Mouse (Mus musculus) embryonic facial prominence, embryonic 10.5 days (tissue): ENCODE results near the gene Rabgef1. TPM values are rescaled to one million over a fixed set of nuclear protein-coding genes. Genes with fewer than 3 reads are reported as not detected.

Experiments used
- DNase-seq: peaks from one replicate; pipeline ENCODE4 v3.0.0-alpha.2; 2017; ENCODE audit warnings: low spot score
- H3K27ac ChIP-seq: fragments of 300-500 bp; sonication (generic); replicated peaks from 2 replicates; pipeline ENCODE4 v1.5.1; 2016; ENCODE audit warnings: mild to moderate bottlenecking
- H3K27me3 ChIP-seq: fragments of 300-500 bp; sonication (generic); replicated peaks from 2 replicates; pipeline ENCODE4 v1.6.1; 2016; ENCODE audit warnings: low read depth, mild to moderate bottlenecking; ENCODE audit not compliant: poor library complexity, severe bottlenecking
- H3K36me3 ChIP-seq: fragments of 300-500 bp; sonication (generic); replicated peaks from 2 replicates; pipeline ENCODE4 v1.6.1; 2016; ENCODE audit warnings: mild to moderate bottlenecking, moderate library complexity
- H3K4me1 ChIP-seq: fragments of 300-500 bp; sonication (generic); 2 replicates; pipeline ENCODE4 v1.6.1; 2016
- H3K4me3 ChIP-seq: fragments of 300-500 bp; sonication (generic); 2 replicates; pipeline ENCODE4 v1.5.1; 2016; ENCODE audit warnings: mild to moderate bottlenecking, moderate library complexity
- H3K9me3 ChIP-seq: fragments of 300-500 bp; sonication (generic); 2 replicates; pipeline ENCODE4 v1.6.1; 2016; ENCODE audit warnings: mild to moderate bottlenecking
- WGBS: fragments of 180-500 bp; shearing (Covaris S2); methylation state at CpG from one replicate; pipeline ENCODE4 v1.1.7; 2016; 5-methylcytosine and 5-hydroxymethylcytosine counted together
- polyA plus RNA-seq: library from polyadenylated mRNA; unstranded; fragments of >200 nt; fragmentation: Nextera tagmentation; extraction: Ambion mirVana; gene quantifications from 2 replicates; pipeline ENCODE4 v1.2.1, GENCODE M21; 2016

The Rabgef1 gene
- 26.2 and 27.2 TPM in 2 replicates for polyA plus RNA-seq

- no peaks in the 10 kb centered on the region for H3K9me3 ChIP-seq
- H3K27me3 ChIP-seq = no peaks in the 10 kb centered on the region
- peak within 1 kb of the TSS; percentile 91 for H3K27ac ChIP-seq
- H3K4me3 ChIP-seq = peak within 1 kb of the TSS; percentile 96
- peak; percentile 96 for DNase-seq
- H3K4me1 ChIP-seq = peaks cover 27% of the 10 kb centered on the region
- WGBS = under 1% methylated on average over 62 of the region's 62 CpGs
- H3K36me3 ChIP-seq = no peaks in the 10 kb centered on the region
Measured at GRCm38 (mm10) chr5:130171423-130171954, at the start of gene Rabgef1. TSS of gene Rabgef1 (plus strand) at chr5:130171798.

- WGBS = 92% methylated on average over 2 of the region's 2 CpGs
- Histone ChIP-seq H3K27ac (no peak overlapping the region), H3K9me3 (no peaks in the 10 kb centered on the region), H3K27me3 (no peaks in the 10 kb centered on the region), H3K4me3 (no peak overlapping the region), H3K36me3 (peaks cover 26% of the 10 kb centered on the region), H3K4me1 (peaks cover 14% of the 10 kb centered on the region)
- DNase-seq = no peak
Measured at GRCm38 (mm10) chr5:130122355-130122754, 49.2 kb upstream of the Rabgef1 start.

- no peak overlapping the region for H3K4me3 ChIP-seq
- 80% methylated on average over 5 of the region's 5 CpGs for WGBS
- no peak overlapping the region for H3K27ac ChIP-seq
- no peak for DNase-seq
- peaks cover 24% of the 10 kb centered on the region for H3K36me3 ChIP-seq
- no peaks in the 10 kb centered on the region for H3K9me3 ChIP-seq
- peaks cover 20% of the 10 kb centered on the region for H3K4me1 ChIP-seq
- H3K27me3 ChIP-seq = no peaks in the 10 kb centered on the region
Measured at GRCm38 (mm10) chr5:130124271-130124670, 47.3 kb upstream of the Rabgef1 start.

GRCm38 (mm10) chr5:130128686-130129523, 42.7 kb upstream of the Rabgef1 start:
- WGBS = 69% methylated on average over 11 of the region's 11 CpGs
- H3K27me3 ChIP-seq = no peaks in the 10 kb centered on the region
- H3K4me1 ChIP-seq = peaks cover 7% of the 10 kb centered on the region; the same call in 1 of the 2 replicates
- H3K36me3 ChIP-seq = peaks cover 33% of the 10 kb centered on the region
- no peak for DNase-seq
- H3K27ac ChIP-seq = no peak overlapping the region
- H3K4me3 ChIP-seq = no peak overlapping the region
- H3K9me3 ChIP-seq = no peaks in the 10 kb centered on the region

- no peaks in the 10 kb centered on the region for H3K27me3 ChIP-seq
- WGBS = 83% methylated on average over 5 of the region's 5 CpGs
- no peak overlapping the region for H3K27ac ChIP-seq
- no peak overlapping the region for H3K4me3 ChIP-seq
- H3K9me3 ChIP-seq = no peaks in the 10 kb centered on the region
- peaks cover 35% of the 10 kb centered on the region for H3K36me3 ChIP-seq
- DNase-seq = no peak
- peaks cover 7% of the 10 kb centered on the region; the same call in 1 of the 2 replicates for H3K4me1 ChIP-seq
Measured at GRCm38 (mm10) chr5:130129524-130129793, 42.1 kb upstream of the Rabgef1 start.

- H3K4me1 ChIP-seq = no peaks in the 10 kb centered on the region
- WGBS = 93% methylated on average over 13 of the region's 13 CpGs
- no peaks in the 10 kb centered on the region for H3K27me3 ChIP-seq
Measured at GRCm38 (mm10) chr5:130136597-130136996, 35.0 kb upstream of the Rabgef1 start.

GRCm38 (mm10) chr5:130139393-130139792, 32.2 kb upstream of the Rabgef1 start:
- no peaks in the 10 kb centered on the region for H3K9me3 ChIP-seq
- peaks cover 11% of the 10 kb centered on the region for H3K4me1 ChIP-seq
- peaks cover 26% of the 10 kb centered on the region for H3K36me3 ChIP-seq
- peak; percentile 78 for DNase-seq
- 33% methylated on average over 8 of the region's 8 CpGs for WGBS
- peaks cover 6% of the 10 kb centered on the region; the same call in 1 of the 2 replicates for H3K27me3 ChIP-seq
- no peak overlapping the region for H3K4me3 ChIP-seq
- no peak overlapping the region for H3K27ac ChIP-seq

More at GRCm38 (mm10) chr5:130136597-130136996, 35.0 kb upstream of the Rabgef1 start:
- H3K27ac ChIP-seq = no peak overlapping the region
- H3K4me3 ChIP-seq = no peak overlapping the region
- DNase-seq = no peak
- no peaks in the 10 kb centered on the region for H3K9me3 ChIP-seq
- H3K36me3 ChIP-seq = peaks cover 32% of the 10 kb centered on the region

GRCm38 (mm10) chr5:130141138-130141537, 30.5 kb upstream of the Rabgef1 start:
- Histone ChIP-seq H3K4me3 (no peak overlapping the region), H3K4me1 (peaks cover 21% of the 10 kb centered on the region), H3K9me3 (no peaks in the 10 kb centered on the region), H3K27me3 (peaks cover 6% of the 10 kb centered on the region), H3K27ac (no peak overlapping the region), H3K36me3 (peaks cover 10% of the 10 kb centered on the region)
- no peak for DNase-seq
- WGBS = 87% methylated on average over 5 of the region's 5 CpGs

- no peak for DNase-seq
- Histone ChIP-seq H3K9me3 (no peaks in the 10 kb centered on the region), H3K4me1 (peaks cover 21% of the 10 kb centered on the region), H3K4me3 (no peak overlapping the region), H3K27ac (no peak overlapping the region), H3K27me3 (peaks cover 6% of the 10 kb centered on the region), H3K36me3 (peaks cover under 1% of the 10 kb centered on the region)
- 59% methylated on average over 4 of the region's 4 CpGs for WGBS
Measured at GRCm38 (mm10) chr5:130142041-130142440, 29.6 kb upstream of the Rabgef1 start.

- no peaks in the 10 kb centered on the region for H3K9me3 ChIP-seq
- H3K4me1 ChIP-seq = peaks cover 21% of the 10 kb centered on the region
- 90% methylated on average over 7 of the region's 7 CpGs for WGBS
- DNase-seq = no peak
- H3K4me3 ChIP-seq = no peak overlapping the region
- no peak overlapping the region for H3K27ac ChIP-seq
- H3K36me3 ChIP-seq = 0 out of 2 replicates have a peak, but pooled peaks cover 3% of the 10 kb centered on the region
- H3K27me3 ChIP-seq = peaks cover 6% of the 10 kb centered on the region
Measured at GRCm38 (mm10) chr5:130143101-130143500, 28.5 kb upstream of the Rabgef1 start.

- peak overlapping the region; percentile 74 for H3K4me3 ChIP-seq
- WGBS = 7% methylated on average over 20 of the region's 20 CpGs
- peaks cover 7% of the 10 kb centered on the region; the same call in 1 of the 2 replicates for H3K36me3 ChIP-seq
- DNase-seq = peak; percentile 80
- peaks cover 6% of the 10 kb centered on the region for H3K27me3 ChIP-seq
- peak overlapping the region; percentile 88 for H3K27ac ChIP-seq
- peaks cover 21% of the 10 kb centered on the region for H3K4me1 ChIP-seq
- no peaks in the 10 kb centered on the region for H3K9me3 ChIP-seq
Measured at GRCm38 (mm10) chr5:130143977-130144333, 27.6 kb upstream of the Rabgef1 start.

GRCm38 (mm10) chr5:130144334-130145312, 27.0 kb upstream of the Rabgef1 start, which contains the start of gene Kctd7:
TSS of gene Kctd7 (plus strand) at chr5:130144861.
- Histone ChIP-seq H3K9me3 (no peaks in the 10 kb centered on the region), H3K27me3 (peaks cover 6% of the 10 kb centered on the region), H3K36me3 (peaks cover 7% of the 10 kb centered on the region; the same call in 1 of the 2 replicates), H3K4me3 (peak within 1 kb of the TSS; percentile 74), H3K4me1 (peaks cover 21% of the 10 kb centered on the region), H3K27ac (peak within 1 kb of the TSS; percentile 88)
- DNase-seq = peak; percentile 95
- WGBS = under 1% methylated on average over 66 of the region's 66 CpGs
